Mouse (Mus musculus): ENCODE results near the gene Smarcd2. TPM values are rescaled to one million over a fixed set of nuclear protein-coding genes. Genes with fewer than 3 reads are reported as not detected.

Gene Smarcd2
- total RNA-seq (2021), result 10 to 100 TPM; 36.6 to 38.1 TPM
- long read RNA-seq, experiment 1, transcript Smarcd2-201 (13 exons, 2,747 nt), result major isoform, 52 of 68 reads
- long read RNA-seq, experiment 1, partial matches to known transcripts, result 3 of 68 reads
- long read RNA-seq, experiment 1, other reads (novel, unspliced or antisense), result 11 of 68 reads
- long read RNA-seq, experiment 2, transcript Smarcd2-201 (13 exons, 2,747 nt), result major isoform, 70 of 80 reads
- long read RNA-seq, experiment 2, partial matches to known transcripts, result 4 of 80 reads
- long read RNA-seq, experiment 2, other reads (novel, unspliced or antisense), result 6 of 80 reads

DNA sequence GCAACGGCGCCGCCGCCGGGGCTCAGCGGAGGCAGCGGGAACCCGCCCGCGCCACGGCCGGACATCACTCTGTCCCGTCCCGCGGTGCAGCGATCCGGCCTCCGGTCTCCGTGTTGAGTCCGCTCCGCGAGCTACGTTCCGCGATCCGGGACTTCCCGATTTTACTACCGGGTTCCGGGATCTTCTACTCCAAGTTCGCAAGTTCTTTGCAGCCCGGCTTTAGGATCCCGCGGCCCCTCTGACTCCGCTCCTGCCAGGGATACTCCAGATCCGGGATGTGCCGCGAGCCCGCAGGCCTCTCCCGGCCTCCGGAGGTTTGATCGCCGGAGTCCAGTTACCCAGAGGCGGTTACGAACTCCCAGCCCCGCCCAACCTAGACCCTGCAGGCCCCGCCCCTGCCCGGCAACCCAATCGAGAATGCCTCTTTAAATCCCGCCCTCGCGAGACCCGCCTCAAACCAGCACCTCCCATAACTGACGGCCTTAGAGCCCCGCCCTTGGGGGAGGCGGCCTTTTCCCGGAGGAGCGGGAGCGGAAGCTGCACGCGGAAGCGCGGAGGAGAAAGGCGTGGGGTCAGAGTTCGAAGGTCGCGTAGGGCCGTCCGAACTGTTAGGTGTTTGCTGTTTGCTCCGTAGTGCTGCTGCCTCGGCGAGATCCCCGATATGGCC is at the start of gene Smarcd2:
Gene Smarcd2, minus strand, starts transcription at position 329 of the 667 bp plus-strand sequence.
- DNase-seq (ENCODE audit: low spot score in 2 of 2), result peak; percentile 98 to 99

DNA sequence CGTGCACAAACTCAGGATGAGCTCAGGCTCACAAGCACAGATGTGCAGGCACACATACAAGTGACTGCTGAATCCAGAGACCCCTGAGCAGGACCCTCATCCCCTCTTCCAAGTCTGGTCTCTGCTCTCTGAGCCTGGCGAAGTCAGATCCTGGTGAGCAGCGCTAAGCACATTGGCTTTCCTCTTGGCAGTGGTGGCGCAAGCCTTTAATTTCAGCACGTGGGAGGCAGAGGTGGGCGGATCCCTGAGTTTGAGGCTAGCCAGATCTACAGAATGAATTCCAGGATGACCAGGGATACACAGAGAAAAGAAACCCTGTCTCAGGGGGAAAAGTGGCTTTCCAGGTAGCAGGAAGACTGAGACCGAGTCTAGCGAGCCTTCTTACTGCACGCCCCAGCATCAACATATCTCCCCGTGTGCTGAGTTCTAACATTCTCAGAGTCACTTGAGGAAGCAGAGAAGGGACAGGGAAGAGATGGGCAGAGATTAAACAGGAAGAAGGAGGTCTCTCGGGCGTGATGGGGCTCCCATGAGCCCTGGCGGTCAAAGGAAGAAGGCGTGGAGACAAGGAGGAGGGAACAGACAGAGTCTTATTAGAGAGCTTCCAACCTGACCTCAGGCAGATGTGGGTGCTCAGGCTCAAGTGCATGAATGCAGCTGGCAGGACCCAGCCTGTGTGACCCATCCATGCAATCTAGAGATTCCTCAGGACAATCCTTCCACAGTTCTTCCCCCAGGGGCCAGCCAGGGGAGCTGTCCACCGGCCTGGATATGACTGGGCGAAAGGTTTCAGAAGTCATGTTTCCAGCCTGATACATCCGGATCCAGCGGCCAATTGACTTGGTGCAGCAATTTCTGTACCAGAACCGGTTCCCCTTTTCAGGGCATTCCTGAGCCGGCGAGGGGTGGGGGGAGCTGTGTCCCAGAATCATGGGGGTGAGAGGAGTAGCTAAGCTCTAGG is 45.9 kb upstream of the Smarcd2 start:
- no peak for DNase-seq (ENCODE audit: low spot score in 2 of 2)

DNA sequence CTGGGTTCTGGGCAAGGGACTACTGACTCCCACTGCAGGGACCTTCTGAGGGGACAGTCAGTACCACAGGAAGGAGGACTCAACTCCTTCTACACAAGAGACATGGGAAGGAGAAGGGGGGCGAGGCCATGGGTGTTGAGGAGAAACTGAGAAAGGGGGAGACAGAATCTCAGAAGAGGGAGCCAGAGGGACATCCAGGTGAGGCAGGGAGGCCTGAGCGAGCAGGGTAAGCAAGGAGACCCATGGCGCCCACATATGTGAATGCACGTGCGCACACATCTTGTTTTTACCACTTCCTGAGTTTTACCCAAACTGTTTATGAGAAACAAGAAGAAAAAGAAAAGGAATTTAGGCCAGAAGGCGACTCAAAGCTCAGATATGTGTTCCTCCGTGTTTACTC is 45.0 kb upstream of the Smarcd2 start:
- no peak for DNase-seq (ENCODE audit: low spot score in 2 of 2)

DNA sequence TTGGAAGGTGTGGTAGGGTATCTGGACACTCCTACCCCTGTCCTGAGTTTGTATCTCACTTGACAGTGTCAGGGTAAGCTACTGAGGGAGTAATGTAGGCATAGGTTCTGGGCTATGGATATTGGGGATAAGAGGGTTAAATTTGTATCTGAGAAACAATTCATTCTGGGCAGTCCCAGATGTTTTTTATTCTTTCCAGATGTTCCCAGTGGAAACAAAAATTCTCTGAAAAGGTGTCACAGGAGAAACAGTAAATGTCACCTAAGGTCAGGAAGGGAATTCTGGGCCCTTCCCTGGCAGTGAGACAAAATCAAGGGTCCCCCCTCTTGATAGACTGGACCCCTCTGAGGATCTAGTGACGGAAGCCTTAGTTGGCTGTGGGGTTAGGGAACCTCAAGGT is 43.6 kb upstream of the Smarcd2 start:
- no peak for DNase-seq (ENCODE audit: low spot score in 2 of 2)

DNA sequence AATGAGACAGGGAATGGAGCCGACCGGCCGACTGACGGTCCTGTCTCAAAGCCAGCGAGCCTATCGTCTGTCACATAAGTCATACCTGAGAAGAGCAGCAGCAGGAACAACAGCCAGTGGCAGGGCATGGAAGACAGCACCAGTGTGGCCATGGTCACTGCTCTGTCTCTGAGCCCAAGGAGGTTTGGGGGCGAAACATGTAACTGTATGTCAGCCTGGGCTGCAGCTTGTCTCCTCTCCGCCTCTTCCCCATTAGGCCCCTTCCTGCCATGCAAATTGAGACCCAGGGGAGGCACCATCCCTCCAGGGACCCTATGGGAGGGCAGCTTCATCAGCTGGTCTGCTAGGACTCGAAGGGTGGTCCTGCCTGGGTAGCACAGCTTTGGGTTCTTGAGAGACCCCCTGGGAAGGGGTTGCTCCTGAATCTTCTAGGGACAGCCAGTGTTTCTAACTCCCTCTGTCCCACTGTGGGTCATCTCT is 41.6 kb upstream of the Smarcd2 start, which contains the start of gene Cd79b:
Gene Cd79b, minus strand, starts transcription at position 430 of the 480 bp plus-strand sequence.
- no peak for DNase-seq (ENCODE audit: low spot score in 2 of 2)

DNA sequence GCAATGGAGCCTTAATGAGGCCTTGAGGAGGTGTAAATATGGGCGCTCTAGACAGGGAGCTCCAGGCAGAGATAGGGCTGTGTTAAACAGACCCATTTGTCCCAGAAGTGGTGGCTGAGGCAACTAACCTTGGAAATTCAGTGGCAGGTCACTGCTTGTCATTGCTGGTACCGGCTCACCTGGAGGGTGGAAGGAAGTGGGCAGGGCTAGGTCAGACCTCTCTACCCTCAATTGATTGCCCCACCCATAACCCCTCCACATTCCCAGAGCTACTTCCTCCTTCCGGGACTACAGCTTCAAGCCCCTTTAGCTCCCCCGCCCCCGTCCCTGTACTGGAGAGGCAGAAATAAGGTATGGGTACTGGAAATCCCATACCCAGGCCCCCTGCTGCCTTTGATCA is 40.8 kb upstream of the Smarcd2 start:
- no peak for DNase-seq (ENCODE audit: low spot score in 2 of 2)

DNA sequence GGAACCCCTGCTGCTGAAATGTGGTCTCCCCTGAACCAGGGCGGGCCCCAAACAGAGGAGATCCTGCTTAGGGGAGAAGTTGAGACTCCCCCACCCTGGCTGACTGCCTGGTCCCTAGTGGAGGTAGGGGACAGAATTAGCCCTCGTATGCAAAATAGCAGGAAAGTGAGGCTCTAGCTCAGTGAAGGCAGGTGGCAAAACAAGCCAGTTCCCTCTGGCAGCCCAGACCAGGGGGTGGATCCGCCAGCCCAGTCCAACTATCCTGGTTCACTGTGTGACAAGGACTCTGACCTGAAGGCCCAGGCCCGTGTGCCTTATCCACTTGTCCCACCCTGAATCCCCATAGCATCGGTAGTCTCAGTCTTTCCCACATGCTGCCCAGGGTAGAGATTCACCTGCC is 37.4 kb upstream of the Smarcd2 start:
- DNase-seq (ENCODE audit: low spot score in 2 of 2), result no peak

DNA sequence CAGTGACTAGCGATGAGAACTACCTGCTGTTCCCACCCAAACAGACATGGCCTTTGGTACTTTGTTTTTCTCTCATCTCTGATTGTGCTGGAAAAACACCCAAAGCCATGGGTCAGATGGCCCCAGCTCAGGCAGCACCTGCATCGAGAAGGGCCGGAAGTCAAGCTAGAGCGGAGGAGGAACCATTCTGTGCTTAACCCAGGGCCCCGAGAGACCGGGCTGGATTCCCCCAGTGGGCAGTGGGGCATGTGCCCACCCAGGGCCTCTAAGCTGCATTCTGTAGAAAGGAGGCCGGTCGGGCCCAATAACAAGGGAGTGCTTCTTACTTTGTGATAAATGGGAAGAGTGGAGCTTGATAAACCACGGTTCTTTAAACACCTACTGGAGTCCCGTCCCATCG is 35.4 kb upstream of the Smarcd2 start:
- no peak for DNase-seq (ENCODE audit: low spot score in 2 of 2)

DNA sequence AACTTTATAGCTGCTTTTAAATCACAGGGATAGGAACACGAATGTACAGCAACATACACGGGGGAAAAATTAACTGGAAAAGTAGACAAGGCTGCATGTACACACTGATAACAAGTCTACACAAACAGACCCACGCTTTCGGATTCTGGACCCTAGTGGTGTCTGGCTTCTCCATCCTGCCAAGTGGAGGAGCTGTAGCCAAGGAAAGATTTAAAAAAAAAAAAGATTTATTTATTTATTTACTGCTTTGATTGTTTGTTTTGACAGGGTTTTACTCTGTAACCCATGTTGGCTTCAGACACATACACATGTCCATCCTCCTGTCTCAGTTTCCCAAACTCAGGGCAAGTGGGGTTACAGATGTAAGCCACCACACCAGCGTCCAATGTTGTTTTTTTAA is 34.7 kb upstream of the Smarcd2 start:
- DNase-seq (ENCODE audit: low spot score in 2 of 2), result no peak

DNA sequence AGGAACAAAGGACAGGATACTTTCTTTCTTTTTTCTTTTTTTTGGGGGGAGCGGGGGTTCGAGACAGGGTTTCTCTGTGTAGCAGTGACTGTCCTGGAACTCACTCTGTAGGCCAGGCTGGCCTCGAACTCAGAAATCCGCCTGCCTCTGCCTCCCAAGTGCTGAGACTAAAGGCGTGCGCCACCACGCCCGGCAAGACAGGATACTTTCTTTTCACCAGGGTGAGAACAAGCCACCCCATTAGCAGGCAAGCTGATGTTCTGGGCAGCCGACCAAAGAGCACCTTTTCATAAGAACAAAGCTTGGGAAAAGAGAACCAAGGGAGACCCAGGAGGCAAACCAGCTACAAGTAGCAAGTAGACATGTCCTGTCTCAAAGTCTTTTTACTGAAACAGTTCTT is 34.0 kb upstream of the Smarcd2 start:
- no peak for DNase-seq (ENCODE audit: low spot score in 2 of 2)

DNA sequence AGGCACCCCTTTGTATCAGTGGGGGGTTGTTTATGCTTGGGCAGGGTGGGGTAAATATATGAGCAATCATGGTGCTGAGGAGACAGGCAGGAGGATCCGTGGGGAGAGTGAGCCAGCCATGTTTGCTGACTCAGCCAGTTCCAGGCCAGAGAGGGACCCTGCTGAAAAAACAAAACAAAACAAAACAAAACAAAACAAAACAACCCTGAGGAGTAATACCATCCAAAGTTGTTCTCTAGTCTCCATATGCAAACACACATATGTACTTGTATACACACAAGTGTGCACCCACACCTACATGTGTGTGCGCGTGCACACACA is 33.3 kb upstream of the Smarcd2 start:
- no peak for DNase-seq (ENCODE audit: low spot score in 2 of 2)

DNA sequence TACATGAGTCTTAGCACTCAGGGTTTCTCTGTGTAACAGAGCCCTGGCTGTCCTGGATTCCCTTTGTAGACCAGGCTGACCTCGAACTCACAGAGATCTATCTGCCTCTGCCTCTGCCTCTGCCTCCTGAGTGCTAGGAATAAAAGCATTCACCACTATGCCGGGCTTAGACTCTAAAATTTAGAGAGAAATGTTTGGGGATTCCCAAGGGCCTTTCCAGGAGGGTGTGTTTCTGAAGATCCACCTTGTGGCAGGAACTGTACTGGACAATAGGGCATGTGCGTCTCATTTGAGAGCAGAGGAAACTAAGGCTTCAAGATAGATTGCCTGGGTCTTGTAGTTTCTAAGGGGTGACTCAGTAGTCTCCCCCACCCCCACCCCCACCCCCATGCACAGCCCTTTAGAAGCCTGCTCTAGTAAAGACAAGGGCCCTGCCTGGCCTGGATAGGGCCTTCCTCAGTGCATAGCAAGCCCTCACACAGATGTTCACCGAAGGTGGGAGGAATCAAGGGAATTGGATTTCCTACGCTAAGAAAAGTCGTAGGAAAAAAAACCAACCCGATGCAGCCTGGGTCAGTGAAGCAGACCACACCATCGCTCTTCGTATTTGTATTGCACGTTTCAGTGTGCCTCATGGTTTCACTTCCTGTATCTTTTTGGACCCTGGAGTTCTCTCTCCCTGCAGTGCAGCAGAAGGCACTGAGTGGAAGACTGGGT is 32.7 kb upstream of the Smarcd2 start:
- DNase-seq (ENCODE audit: low spot score in 2 of 2), result no peak

DNA sequence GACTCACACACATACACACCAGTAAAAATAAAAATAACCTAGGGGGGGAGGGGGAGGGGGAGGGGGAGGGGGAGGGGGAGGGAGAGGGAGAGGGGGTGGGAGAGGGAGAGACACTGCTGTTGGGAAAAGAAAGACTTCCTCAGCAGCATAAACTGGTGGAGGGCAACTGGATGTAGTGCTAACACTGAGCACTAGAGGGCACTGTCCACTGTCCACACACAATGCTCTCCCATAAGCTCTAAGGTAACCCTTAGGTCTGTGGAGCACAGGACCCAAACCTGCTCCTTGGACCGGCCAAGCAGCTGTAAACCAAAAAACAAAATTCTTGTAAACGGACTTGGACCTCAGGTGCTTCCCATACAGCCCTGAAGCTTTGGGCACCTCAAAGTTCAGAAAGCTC is 29.9 kb upstream of the Smarcd2 start:
- DNase-seq (ENCODE audit: low spot score in 2 of 2), result no peak

DNA sequence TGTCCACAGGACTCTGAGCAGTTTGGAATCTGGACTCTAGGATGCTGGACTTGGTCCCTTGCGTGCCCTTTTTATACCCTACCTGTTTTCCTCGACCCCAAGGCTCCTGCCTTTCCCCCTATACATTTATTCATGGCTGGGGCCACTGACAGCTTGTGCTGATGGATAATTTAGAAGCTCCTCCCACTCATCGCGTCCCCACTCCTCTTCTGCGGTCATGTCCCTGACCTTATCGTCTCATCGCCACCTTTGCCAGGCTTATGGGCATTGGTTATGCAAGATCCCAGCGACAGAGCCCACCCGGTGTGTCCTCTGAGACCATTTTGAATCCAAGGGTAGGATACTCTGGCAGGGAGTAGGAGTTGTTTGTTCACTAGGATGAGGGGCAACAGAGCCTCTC is 29.0 kb upstream of the Smarcd2 start, which contains the start of gene Gh:
Gene Gh, minus strand, starts transcription at position 101 of the 400 bp plus-strand sequence.
- DNase-seq (ENCODE audit: low spot score in 2 of 2), result no peak

DNA sequence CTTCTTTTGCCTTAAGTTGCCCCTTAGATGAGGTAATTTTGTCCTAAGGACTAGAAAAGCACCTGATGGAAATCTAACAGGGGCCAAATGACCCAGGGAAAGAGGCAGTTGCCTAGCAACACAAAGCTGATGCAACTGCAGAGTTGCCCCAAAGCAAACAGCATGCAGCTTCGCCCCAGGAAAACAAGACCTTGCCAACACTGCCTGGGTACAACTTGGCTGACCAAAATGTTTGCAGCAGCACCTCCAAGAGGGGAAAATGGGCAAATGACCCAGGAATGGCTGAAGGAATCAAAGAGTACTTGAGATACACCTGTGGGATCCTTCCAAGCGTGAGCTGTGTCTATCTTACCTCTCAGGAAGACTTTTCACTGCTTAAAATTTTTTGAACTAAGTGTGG is 19.1 kb upstream of the Smarcd2 start:
- no peak for DNase-seq (ENCODE audit: low spot score in 2 of 2)

DNA sequence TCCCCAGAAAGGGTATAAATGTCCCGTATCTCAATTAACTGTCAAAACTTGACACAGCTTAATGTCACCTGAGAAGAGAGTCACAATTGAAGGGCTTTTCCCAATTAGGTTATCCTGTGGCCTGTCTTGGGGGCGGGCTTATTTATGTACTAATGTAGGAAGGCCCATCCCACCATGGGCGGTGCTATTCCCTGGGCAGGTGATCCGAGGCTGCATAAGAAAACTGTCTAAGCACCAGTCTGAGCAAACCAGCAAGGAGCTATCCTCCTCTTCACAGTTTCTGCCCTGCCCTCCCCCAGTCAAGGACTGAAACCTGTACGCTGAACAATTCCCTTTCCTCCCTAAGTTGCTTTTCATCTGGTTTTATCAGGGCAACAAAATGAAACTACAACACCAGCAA is 17.6 kb upstream of the Smarcd2 start:
- no peak for DNase-seq (ENCODE audit: low spot score in 2 of 2)

DNA sequence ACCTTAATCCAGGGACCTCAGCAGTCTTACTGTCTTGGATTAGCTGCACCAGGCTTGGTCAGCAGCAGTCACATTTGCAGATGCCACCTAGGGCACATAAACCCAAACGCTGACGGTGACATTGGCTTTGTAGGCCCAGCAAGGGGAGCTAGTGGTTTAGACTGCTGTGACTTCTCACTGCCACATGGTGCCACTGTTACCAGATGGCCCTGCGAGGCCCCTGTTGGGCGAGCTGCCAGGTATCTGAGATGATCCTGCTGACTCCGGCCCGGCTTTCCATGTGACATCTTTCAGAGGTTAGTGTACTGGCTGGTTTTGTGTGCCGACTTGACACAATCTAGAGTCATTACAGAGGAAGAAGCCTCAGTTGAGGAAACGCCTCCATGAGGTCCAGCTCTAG is 16.6 kb upstream of the Smarcd2 start:
- peak; percentile 52 to 75 for DNase-seq (ENCODE audit: low spot score in 2 of 2)

DNA sequence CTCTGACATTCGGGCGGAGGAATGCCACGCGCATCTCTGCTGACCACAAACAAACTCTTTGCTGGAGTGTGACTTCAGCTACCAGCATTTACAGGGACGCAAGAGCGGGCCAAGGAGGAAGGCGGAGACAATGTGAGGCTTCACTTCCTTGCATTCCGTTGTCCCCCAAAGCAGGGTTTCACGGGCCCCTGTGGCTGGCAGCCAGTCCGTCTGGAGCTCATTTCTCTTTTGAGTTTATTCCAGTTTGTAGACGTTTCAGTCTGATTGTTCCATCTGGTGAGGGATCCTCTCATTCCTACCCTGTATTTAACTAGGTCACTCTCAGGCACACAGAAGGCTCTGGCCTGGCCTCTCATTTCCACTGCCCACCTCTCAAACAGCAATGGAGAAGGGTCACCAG is 14.2 kb upstream of the Smarcd2 start:
- DNase-seq (ENCODE audit: low spot score in 2 of 2), result peak in 1 of 2 experiments; percentile 42

DNA sequence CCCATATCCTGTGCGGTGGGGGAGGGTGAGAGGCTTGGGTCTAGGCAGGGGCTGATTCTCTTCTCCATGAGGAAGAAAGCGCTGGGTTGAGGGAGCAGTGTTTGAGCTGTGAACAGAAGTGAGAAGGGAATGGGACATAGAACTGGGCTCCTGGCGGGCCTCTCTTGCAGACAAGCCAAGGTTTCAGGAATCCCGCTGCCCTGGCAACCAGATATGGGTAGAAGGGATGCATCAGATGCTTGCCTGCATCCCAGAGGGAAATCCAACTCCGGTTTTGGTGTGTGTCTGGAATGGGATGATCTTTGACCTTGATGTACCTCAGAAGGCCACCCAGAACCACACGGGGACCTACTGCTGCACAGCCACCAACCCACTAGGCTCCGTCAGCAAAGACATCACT is 13.4 kb upstream of the Smarcd2 start:
- no peak for DNase-seq (ENCODE audit: low spot score in 2 of 2)

DNA sequence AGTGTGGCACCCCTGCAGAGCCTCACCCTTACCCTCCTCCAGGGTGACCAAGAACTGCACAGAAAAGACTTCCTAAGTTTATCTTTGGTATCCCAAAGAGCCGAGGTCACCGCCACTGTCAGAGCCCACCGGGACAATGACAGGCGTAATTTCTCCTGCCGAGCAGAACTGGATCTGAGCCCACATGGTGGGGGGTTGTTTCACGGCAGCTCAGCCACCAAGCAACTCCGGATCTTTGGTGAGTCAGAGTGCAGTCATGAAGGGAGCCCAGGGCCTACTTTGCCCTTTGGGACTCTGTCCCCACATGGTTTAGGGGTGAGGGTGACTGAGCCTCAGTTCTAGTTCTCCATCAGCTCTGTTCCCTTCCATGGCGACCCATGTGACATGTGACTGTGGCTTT is 11.4 kb upstream of the Smarcd2 start:
- no peak for DNase-seq (ENCODE audit: low spot score in 2 of 2)

DNA sequence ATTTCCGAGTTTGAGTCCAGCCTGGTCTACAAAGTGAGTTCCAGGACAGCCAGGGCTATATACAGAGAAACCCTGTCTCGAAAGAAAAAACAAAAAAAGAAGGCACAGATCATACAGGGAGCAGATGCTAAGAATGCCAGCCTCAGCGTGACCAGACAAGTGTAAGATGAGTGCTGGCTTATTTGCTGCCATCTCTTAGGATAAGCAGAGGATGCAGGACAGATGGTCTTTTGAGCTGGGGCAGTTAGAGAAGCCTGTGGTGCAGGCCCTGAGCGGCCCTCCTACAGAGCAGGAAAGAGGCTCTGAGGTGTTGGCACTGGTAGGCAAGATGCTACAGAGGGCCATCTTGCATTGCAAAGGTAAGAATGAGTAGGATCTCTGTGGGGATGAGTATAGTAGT is 10.6 kb upstream of the Smarcd2 start:
- DNase-seq (ENCODE audit: low spot score in 2 of 2), result no peak
